Mouse (Mus musculus): ENCODE measurements around the gene Mcub. TPM values are rescaled to one million over a fixed set of nuclear protein-coding genes. Genes with fewer than 3 reads are reported as not detected.
A peak's percentile ranks its signal among the peaks of the same experiment; 100 is the strongest.

The Mcub gene
- total and polyA plus RNA-seq, 3 experiments: 2.9 to 3.8 (median 3.7) TPM

- in situ Hi-C loops (cut with MboI; ENCODE audit: low pct_ligation_motif_present, low pct_unique_long_range_greater_than_20kb, low sequenced_read_pairs): loop anchor here (25.0 kb wide), 1 partner anchor 783 kb away; no protein-coding TSS in a partner anchor
- DNase-seq (ENCODE audit: extremely low read depth): peak; percentile 84
Measured at GRCm38 (mm10) chr3:129904381-129905132, 65.4 kb downstream of the Mcub start.

GRCm38 (mm10) chr3:129903866-129904265 lies 66.1 kb downstream of the Mcub start:
- no peaks in the 10 kb centered on the region for H3K79me2 ChIP-seq (replicated peaks; ENCODE audit: control insufficient read depth, extremely low read depth, insufficient read depth, poor library complexity, severe bottlenecking)
- H3K9me3 ChIP-seq (replicated peaks; ENCODE audit: low read length): no peaks in the 10 kb centered on the region
- no peak overlapping the region for H3K4me2 ChIP-seq (ENCODE audit: insufficient read depth, low read depth, poor library complexity, severe bottlenecking)
- H3K36me3 ChIP-seq (replicated peaks in 1 of 2; ENCODE audit: control insufficient read depth in 1 of 2, insufficient read depth in 1 of 2, low read length in 1 of 2): peaks cover 0 to 21% of the 10 kb centered on the region in 2 experiments
- H3K4me3 ChIP-seq (replicated peaks in 1 of 3; ENCODE audit: low read depth in 2 of 3, low read length in 2 of 3, poor library complexity in 1 of 3): no peak overlapping the region
- in situ Hi-C loops (cut with MboI; ENCODE audit: low pct_ligation_motif_present, low pct_unique_long_range_greater_than_20kb, low sequenced_read_pairs): loop anchor here (25.0 kb wide), 1 partner anchor 783 kb away; no protein-coding TSS in a partner anchor
- TF ChIP-seq TBP (conservative IDR thresholded peaks at IDR 0.05; ENCODE audit: low read depth, low read length): no peak
- no peak for TF ChIP-seq ZC3H11A (IDR thresholded peaks at IDR 0.05; ENCODE audit: low read depth, low read length)
- TF ChIP-seq MAFK (IDR thresholded peaks at IDR 0.05; ENCODE audit: insufficient replicate concordance, low read length): no peak
- no peak for TF ChIP-seq IRF4 (IDR thresholded peaks at IDR 0.05; ENCODE audit: low read depth, low read length)
- no peak for TF ChIP-seq USF2 (conservative IDR thresholded peaks at IDR 0.05; ENCODE audit: low read depth, low read length)
- no peak for TF ChIP-seq MAZ (IDR thresholded peaks at IDR 0.05; ENCODE audit: low read depth, low read length)
- no peak for TF ChIP-seq CTCF (conservative IDR thresholded peaks at IDR 0.05 in 1 of 2, IDR thresholded peaks at IDR 0.05 in 1 of 2; ENCODE audit: low read depth in 2 of 2, low read length in 2 of 2)
- TF ChIP-seq CHD2 (IDR thresholded peaks at IDR 0.05; ENCODE audit: low read length): no peak
- no peak for TF ChIP-seq EP300 (IDR thresholded peaks at IDR 0.05; ENCODE audit: low read length)
- no peak for TF ChIP-seq SIN3A (IDR thresholded peaks at IDR 0.05; ENCODE audit: low read length)
- TF ChIP-seq JUN (IDR thresholded peaks at IDR 0.05; ENCODE audit: insufficient read depth, low read depth, low read length): no peak
- TF ChIP-seq JUND (conservative IDR thresholded peaks at IDR 0.05; ENCODE audit: low read depth, low read length): no peak
- no peak for TF ChIP-seq MYC (IDR thresholded peaks at IDR 0.05; ENCODE audit: low read depth, low read length)
- TF ChIP-seq POLR2AphosphoS2 (IDR thresholded peaks at IDR 0.05; ENCODE audit: low read depth, low read length): no peak
- no peak for TF ChIP-seq CHD1 (IDR thresholded peaks at IDR 0.05; ENCODE audit: low read depth, low read length)
- TF ChIP-seq BHLHE40 (IDR thresholded peaks at IDR 0.05; ENCODE audit: low read depth, low read length): no peak
- no peak for TF ChIP-seq E2F4 (IDR thresholded peaks at IDR 0.05; ENCODE audit: insufficient replicate concordance, low read depth, low read length)
- dilution Hi-C loops (cut with MboI; ENCODE audit: extremely low pct_ligation_motif_present, extremely low pct_unique_long_range_greater_than_20kb, low sequenced_read_pairs): no loop called here
- H3K9ac ChIP-seq (ENCODE audit: insufficient read depth, low read depth): no peak overlapping the region
- H3K27me3 ChIP-seq (replicated peaks): no peaks in the 10 kb centered on the region
- H3K27ac ChIP-seq (ENCODE audit: insufficient read depth, low read depth): no peak overlapping the region
- DNase-seq (ENCODE audit: extremely low read depth): no peak
- peaks cover 18 to 50% of the 10 kb centered on the region in 2 experiments for H3K4me1 ChIP-seq (ENCODE audit: control insufficient read depth in 1 of 2, insufficient read depth in 2 of 2)

More at GRCm38 (mm10) chr3:129904381-129905132, 65.4 kb downstream of the Mcub start:
- no peak overlapping the region for H3K9ac ChIP-seq (ENCODE audit: insufficient read depth, low read depth)
- no peak overlapping the region for H3K4me2 ChIP-seq (ENCODE audit: insufficient read depth, low read depth, poor library complexity, severe bottlenecking)
- H3K4me1 ChIP-seq (ENCODE audit: control insufficient read depth in 1 of 2, insufficient read depth in 2 of 2): peaks cover 18 to 50% of the 10 kb centered on the region in 2 experiments
- peaks cover 3 to 25% of the 10 kb centered on the region in 2 experiments for H3K36me3 ChIP-seq (replicated peaks in 1 of 2; ENCODE audit: control insufficient read depth in 1 of 2, insufficient read depth in 1 of 2, low read length in 1 of 2)
- H3K4me3 ChIP-seq (replicated peaks in 1 of 3; ENCODE audit: low read depth in 2 of 3, low read length in 2 of 3, poor library complexity in 1 of 3): peak overlapping the region in 1 of 3 experiments; percentile 19
- no peaks in the 10 kb centered on the region for H3K79me2 ChIP-seq (replicated peaks; ENCODE audit: control insufficient read depth, extremely low read depth, insufficient read depth, poor library complexity, severe bottlenecking)
- H3K27me3 ChIP-seq (replicated peaks): no peaks in the 10 kb centered on the region
- no peak overlapping the region for H3K27ac ChIP-seq (ENCODE audit: insufficient read depth, low read depth)
- H3K9me3 ChIP-seq (replicated peaks; ENCODE audit: low read length): no peaks in the 10 kb centered on the region
- TF ChIP-seq MAX (IDR thresholded peaks at IDR 0.05; ENCODE audit: low read length): peak; percentile 81
- 0 out of 2 replicates have a peak, but pooled peaks have one; percentile 15 for TF ChIP-seq TCF12 (IDR thresholded peaks at IDR 0.05; ENCODE audit: low read depth, low read length)
- peak; percentile 8 for TF ChIP-seq RAD21 (IDR thresholded peaks at IDR 0.05; ENCODE audit: low read depth, low read length)
- peak; percentile 87 for TF ChIP-seq BHLHE40 (IDR thresholded peaks at IDR 0.05; ENCODE audit: low read depth, low read length)
- peak in 1 of 2 experiments; percentile 37; a peak in 2 of 4 replicates for TF ChIP-seq CTCF (conservative IDR thresholded peaks at IDR 0.05 in 1 of 2, IDR thresholded peaks at IDR 0.05 in 1 of 2; ENCODE audit: low read depth in 2 of 2, low read length in 2 of 2)
- TF ChIP-seq CHD2 (IDR thresholded peaks at IDR 0.05; ENCODE audit: low read length): no peak
- TF ChIP-seq MEF2A (IDR thresholded peaks at IDR 0.05; ENCODE audit: borderline replicate concordance, low read depth, low read length): peak; percentile 67; the same call in 1 of the 2 replicates
- peak; percentile 90 for TF ChIP-seq EP300 (IDR thresholded peaks at IDR 0.05; ENCODE audit: low read length)
- TF ChIP-seq JUND (conservative IDR thresholded peaks at IDR 0.05; ENCODE audit: low read depth, low read length): peak; percentile 55; the same call in 1 of the 2 replicates
- 0 out of 2 replicates have a peak, but pooled peaks have one; percentile 16 for TF ChIP-seq MAZ (IDR thresholded peaks at IDR 0.05; ENCODE audit: low read depth, low read length)
- TF ChIP-seq SIN3A (IDR thresholded peaks at IDR 0.05; ENCODE audit: low read length): peak; percentile 46; the same call in 1 of the 2 replicates
- peak; percentile 78 for TF ChIP-seq ETS1 (conservative IDR thresholded peaks at IDR 0.05; ENCODE audit: low read depth, low read length)
- TF ChIP-seq MYC (IDR thresholded peaks at IDR 0.05; ENCODE audit: low read depth, low read length): peak; percentile 70; the same call in 1 of the 2 replicates
- peak; percentile 87; the same call in 1 of the 2 replicates for TF ChIP-seq RCOR1 (conservative IDR thresholded peaks at IDR 0.05; ENCODE audit: low read depth, low read length)
- no peak for TF ChIP-seq POLR2AphosphoS2 (IDR thresholded peaks at IDR 0.05; ENCODE audit: low read depth, low read length)
- TF ChIP-seq IRF4 (IDR thresholded peaks at IDR 0.05; ENCODE audit: low read depth, low read length): peak; percentile 88
- peak; percentile 41; the same call in 1 of the 2 replicates for TF ChIP-seq JUN (IDR thresholded peaks at IDR 0.05; ENCODE audit: insufficient read depth, low read depth, low read length)
- TF ChIP-seq UBTF (IDR thresholded peaks at IDR 0.05; ENCODE audit: low read depth, low read length): no peak
- TF ChIP-seq ELF1 (IDR thresholded peaks at IDR 0.05; ENCODE audit: low read depth, low read length): no peak
- TF ChIP-seq MAFK (IDR thresholded peaks at IDR 0.05; ENCODE audit: insufficient replicate concordance, low read length): peak; percentile 61; the same call in 1 of the 2 replicates
- dilution Hi-C loops (cut with MboI; ENCODE audit: extremely low pct_ligation_motif_present, extremely low pct_unique_long_range_greater_than_20kb, low sequenced_read_pairs): no loop called here
